Mouse (Mus musculus): ENCODE results near the gene Fam178b. TPM values are rescaled to one million over a fixed set of nuclear protein-coding genes. Genes with fewer than 3 reads are reported as not detected.
"Not testable (repeated sequence)": the region's sequence is repeated elsewhere in the genome, so short reads cannot be mapped to it uniquely, and the experiment has no call there.

The Fam178b gene
- polyA plus RNA-seq, 1 experiment = 1.1 TPM

GRCm38 (mm10) chr1:36542925-36543324 is 140.1 kb downstream of the Fam178b start:
- H3K4me1 ChIP-seq (ENCODE audit: control insufficient read depth, insufficient read depth, low read length) = peaks cover 24% of the 10 kb centered on the region
- TF ChIP-seq CTCF (IDR thresholded peaks at IDR 0.05; ENCODE audit: borderline replicate concordance, insufficient read depth, low read depth, low read length) (no peak), POLR2A (IDR thresholded peaks at IDR 0.05; ENCODE audit: borderline replicate concordance, insufficient read depth, low read length) (no peak)
- H3K4me3 ChIP-seq (replicated peaks; ENCODE audit: insufficient read depth, low read depth, low read length) = no peak overlapping the region
- no peak overlapping the region for H3K27ac ChIP-seq (ENCODE audit: insufficient read depth, low read length)
- WGBS = 90% methylated on average over 9 of the region's 9 CpGs
- no peaks in the 10 kb centered on the region for H3K27me3 ChIP-seq (ENCODE audit: control insufficient read depth, insufficient read depth, low read length)
- no peak for DNase-seq

DNA sequence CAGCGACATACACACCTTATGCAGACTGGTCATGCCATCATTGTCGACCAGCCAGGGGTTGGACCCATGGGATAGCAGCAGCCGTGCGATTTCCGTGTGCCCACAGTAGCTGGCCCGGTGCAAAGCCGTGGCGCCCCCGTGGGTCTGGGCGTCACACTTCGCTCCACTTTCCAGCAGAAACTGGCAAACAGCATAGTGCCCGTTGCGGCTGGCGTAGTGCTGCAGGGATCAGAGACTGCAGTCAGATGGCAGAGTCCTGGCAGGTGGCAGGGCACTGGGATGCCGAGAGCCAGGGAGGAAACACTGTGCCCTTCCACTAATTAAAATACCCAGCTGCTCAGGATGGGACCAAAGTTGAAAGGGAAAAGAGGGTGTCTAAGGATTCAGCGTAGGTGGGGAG is 141.1 kb downstream of the Fam178b start:
- DNase-seq = peak; percentile 71 to 78
- no peak overlapping the region for H3K4me3 ChIP-seq (replicated peaks; ENCODE audit: insufficient read depth, low read depth, low read length)
- H3K27ac ChIP-seq (ENCODE audit: insufficient read depth, low read length) = 0 out of 2 replicates have a peak overlapping the region, but pooled peaks have one; percentile 6
- H3K27me3 ChIP-seq (ENCODE audit: control insufficient read depth, insufficient read depth, low read length) = no peaks in the 10 kb centered on the region
- 17% methylated on average over 16 of the region's 16 CpGs for WGBS
- peaks cover 23% of the 10 kb centered on the region for H3K4me1 ChIP-seq (ENCODE audit: control insufficient read depth, insufficient read depth, low read length)
- TF ChIP-seq CTCF (IDR thresholded peaks at IDR 0.05; ENCODE audit: borderline replicate concordance, insufficient read depth, low read depth, low read length) = no peak
- TF ChIP-seq POLR2A (IDR thresholded peaks at IDR 0.05; ENCODE audit: borderline replicate concordance, insufficient read depth, low read length) = no peak

DNA sequence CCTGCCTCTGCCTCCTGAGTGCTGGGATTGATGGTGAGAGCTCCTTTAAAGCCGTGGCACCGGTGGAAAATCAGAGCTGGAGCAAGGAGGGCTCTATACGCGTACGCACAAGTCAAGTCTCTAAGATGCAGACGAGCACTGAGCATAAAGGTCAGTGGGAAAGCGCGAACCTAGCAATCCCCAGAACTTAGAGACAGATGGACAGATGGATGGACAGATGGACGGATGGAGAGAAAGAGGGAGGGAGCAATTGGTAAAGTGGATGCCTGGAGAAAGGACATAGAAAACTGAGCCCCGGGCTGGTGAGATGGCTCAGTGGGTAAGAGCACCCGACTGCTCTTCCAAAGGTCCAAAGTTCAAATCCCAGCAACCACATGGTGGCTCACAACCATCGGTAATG is 142.2 kb downstream of the Fam178b start:
- no peak for DNase-seq
- Histone ChIP-seq H3K27ac (ENCODE audit: insufficient read depth, low read length) (peak overlapping the region; percentile 23; the same call in 1 of the 2 replicates), H3K27me3 (ENCODE audit: control insufficient read depth, insufficient read depth, low read length) (no peaks in the 10 kb centered on the region), H3K4me1 (ENCODE audit: control insufficient read depth, insufficient read depth, low read length) (peaks cover 32% of the 10 kb centered on the region), H3K4me3 (replicated peaks; ENCODE audit: insufficient read depth, low read depth, low read length) (no peak overlapping the region)
- 39% methylated on average over 12 of the region's 12 CpGs for WGBS
- no peak for TF ChIP-seq CTCF (IDR thresholded peaks at IDR 0.05; ENCODE audit: borderline replicate concordance, insufficient read depth, low read depth, low read length)
- no peak for TF ChIP-seq POLR2A (IDR thresholded peaks at IDR 0.05; ENCODE audit: borderline replicate concordance, insufficient read depth, low read length)

- WGBS = 94% methylated on average over 11 of the region's 11 CpGs
- TF ChIP-seq CTCF (IDR thresholded peaks at IDR 0.05; ENCODE audit: borderline replicate concordance, insufficient read depth, low read depth, low read length) (no peak), POLR2A (IDR thresholded peaks at IDR 0.05; ENCODE audit: borderline replicate concordance, insufficient read depth, low read length) (no peak)
Observed at GRCm38 (mm10) chr1:36540132-36540531, 142.9 kb downstream of the Fam178b start.

DNA sequence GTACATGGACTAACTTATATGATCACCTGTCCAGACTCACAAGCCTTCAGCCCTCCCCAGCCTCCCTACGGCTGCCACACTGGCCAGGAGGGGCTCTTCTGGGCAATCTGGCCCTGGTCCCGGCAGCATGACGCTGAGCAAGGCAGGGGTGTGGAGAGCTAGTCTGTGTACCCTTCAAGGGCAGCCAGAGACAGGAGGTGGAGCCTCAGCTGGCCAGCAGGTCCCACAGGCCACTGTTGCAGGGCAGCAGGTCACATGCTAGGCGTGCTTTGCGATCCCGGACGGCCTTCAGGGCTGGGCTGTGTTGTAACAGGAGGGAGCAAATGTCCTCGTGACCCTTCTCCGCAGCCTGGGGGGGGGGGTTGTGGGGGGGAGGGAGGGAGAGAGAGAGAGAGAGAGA is 143.8 kb downstream of the Fam178b start, which contains the start of gene Gm42417:
TSS of gene Gm42417 (minus strand) at position 244 of the 400 bp plus-strand sequence.
- Histone ChIP-seq H3K27ac (ENCODE audit: insufficient read depth, low read length) (no peak within 1 kb of the TSS), H3K27me3 (ENCODE audit: control insufficient read depth, insufficient read depth, low read length) (no peaks in the 10 kb centered on the region), H3K4me3 (replicated peaks; ENCODE audit: insufficient read depth, low read depth, low read length) (no peak within 1 kb of the TSS), H3K4me1 (ENCODE audit: control insufficient read depth, insufficient read depth, low read length) (peaks cover 47% of the 10 kb centered on the region)
- TF ChIP-seq CTCF (IDR thresholded peaks at IDR 0.05; ENCODE audit: borderline replicate concordance, insufficient read depth, low read depth, low read length) (no peak), POLR2A (IDR thresholded peaks at IDR 0.05; ENCODE audit: borderline replicate concordance, insufficient read depth, low read length) (no peak)
- 31% methylated on average over 9 of the region's 9 CpGs for WGBS
- no peak for DNase-seq

More at GRCm38 (mm10) chr1:36540132-36540531, 142.9 kb downstream of the Fam178b start:
- Histone ChIP-seq H3K27ac (ENCODE audit: insufficient read depth, low read length) (no peak overlapping the region), H3K4me3 (replicated peaks; ENCODE audit: insufficient read depth, low read depth, low read length) (no peak overlapping the region), H3K27me3 (ENCODE audit: control insufficient read depth, insufficient read depth, low read length) (no peaks in the 10 kb centered on the region), H3K4me1 (ENCODE audit: control insufficient read depth, insufficient read depth, low read length) (peaks cover 39% of the 10 kb centered on the region)
- no peak for DNase-seq

DNA sequence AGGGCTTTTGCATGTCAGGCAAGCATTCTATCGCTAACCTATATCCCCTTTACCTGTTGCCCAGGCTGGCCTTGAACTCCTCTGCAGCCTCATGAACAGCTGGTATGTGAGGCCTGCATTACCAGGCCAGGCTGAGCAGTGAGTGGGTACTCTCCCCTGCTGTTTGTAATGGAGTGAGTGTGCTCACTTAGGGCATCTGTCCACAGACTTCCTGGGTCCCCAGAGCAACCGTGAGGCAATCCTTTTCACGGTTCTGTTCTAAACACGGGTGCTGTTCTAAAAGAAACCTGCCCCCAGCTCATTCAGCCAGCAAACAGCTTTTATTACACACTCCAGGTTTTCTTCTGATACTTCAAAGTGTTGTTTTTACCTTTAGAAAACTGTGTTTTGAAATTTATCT is 144.3 kb downstream of the Fam178b start:
- peaks cover 44% of the 10 kb centered on the region for H3K4me1 ChIP-seq (ENCODE audit: control insufficient read depth, insufficient read depth, low read length)
- no peak for DNase-seq
- WGBS = 56% methylated on average over 4 of the region's 4 CpGs
- H3K4me3 ChIP-seq (replicated peaks; ENCODE audit: insufficient read depth, low read depth, low read length) = no peak overlapping the region
- TF ChIP-seq CTCF (IDR thresholded peaks at IDR 0.05; ENCODE audit: borderline replicate concordance, insufficient read depth, low read depth, low read length) (no peak), POLR2A (IDR thresholded peaks at IDR 0.05; ENCODE audit: borderline replicate concordance, insufficient read depth, low read length) (no peak)
- no peaks in the 10 kb centered on the region for H3K27me3 ChIP-seq (ENCODE audit: control insufficient read depth, insufficient read depth, low read length)
- no peak overlapping the region for H3K27ac ChIP-seq (ENCODE audit: insufficient read depth, low read length)

DNA sequence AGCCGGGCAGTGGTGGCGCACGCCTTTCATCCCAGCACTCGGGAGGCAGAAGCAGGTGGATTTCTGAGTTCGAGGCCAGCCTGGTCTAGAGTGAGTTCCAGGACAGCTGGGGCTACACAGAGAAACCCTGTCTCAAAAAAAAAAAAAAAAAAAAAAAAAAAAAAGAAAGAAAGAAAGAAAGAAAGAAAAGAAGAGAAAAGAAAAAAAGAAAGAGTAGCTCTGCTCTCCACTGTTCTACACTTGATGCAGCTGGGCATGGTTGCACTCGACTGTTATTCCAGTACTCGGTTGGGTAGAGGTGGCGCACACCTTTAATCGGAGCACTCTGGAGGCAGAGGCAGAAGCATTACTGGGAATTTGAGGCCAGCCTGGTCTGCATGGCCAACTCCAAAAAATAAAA is 146.2 kb downstream of the Fam178b start, which contains the start of gene Ankrd23:
TSS of gene Ankrd23 (minus strand) at position 101 of the 400 bp plus-strand sequence.
- not testable (repeated sequence) for H3K4me3 ChIP-seq (replicated peaks; ENCODE audit: insufficient read depth, low read depth, low read length); DNase-seq; H3K27me3 ChIP-seq (ENCODE audit: control insufficient read depth, insufficient read depth, low read length)
- WGBS = 88% methylated on average over 9 of the region's 9 CpGs
- Histone ChIP-seq H3K27ac (ENCODE audit: insufficient read depth, low read length) (peak within 1 kb of the TSS; percentile 6), H3K4me1 (ENCODE audit: control insufficient read depth, insufficient read depth, low read length) (peaks cover 34% of the 10 kb centered on the region)

DNA sequence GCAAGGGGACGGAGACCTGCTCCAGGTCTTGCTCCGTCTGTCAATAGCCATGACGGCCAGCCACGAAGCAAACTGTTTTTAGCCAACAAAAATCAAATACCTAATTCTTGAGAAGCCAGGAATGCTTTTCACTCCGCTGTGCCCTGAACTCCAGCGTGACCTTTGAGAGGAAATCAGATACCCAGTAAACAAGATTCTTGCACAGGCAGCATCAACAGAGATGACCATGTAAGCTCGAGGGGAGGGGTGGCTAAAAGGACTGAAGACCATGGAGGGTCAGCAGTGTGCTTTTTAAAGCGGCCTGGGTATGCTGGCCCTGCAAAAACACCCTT is 146.6 kb downstream of the Fam178b start:
- no peak for TF ChIP-seq CTCF (IDR thresholded peaks at IDR 0.05; ENCODE audit: borderline replicate concordance, insufficient read depth, low read depth, low read length)
- no peak for TF ChIP-seq POLR2A (IDR thresholded peaks at IDR 0.05; ENCODE audit: borderline replicate concordance, insufficient read depth, low read length)
- no peak for DNase-seq
- 28% methylated on average over 8 of the region's 8 CpGs for WGBS
- Histone ChIP-seq H3K27me3 (ENCODE audit: control insufficient read depth, insufficient read depth, low read length) (no peaks in the 10 kb centered on the region), H3K27ac (ENCODE audit: insufficient read depth, low read length) (peak overlapping the region; percentile 6), H3K4me3 (replicated peaks; ENCODE audit: insufficient read depth, low read depth, low read length) (no peak overlapping the region), H3K4me1 (ENCODE audit: control insufficient read depth, insufficient read depth, low read length) (peaks cover 30% of the 10 kb centered on the region)

All from cerebellum, adult 2 months (tissue).